Mouse (Mus musculus) midbrain, postnatal 0 days (tissue): ENCODE measurements at regions not wholly inside any gene's neighbourhood (a gene's known extent, or its start where the extent isn't known, plus 50 kb on each side); places are given as distances from the start of the nearest gene placed in this dataset.
A peak's percentile ranks its signal among the peaks of the same experiment; 100 is the strongest.

Experiments used
- ATAC-seq: fragments of 200-750 bp; cut with Nextera tagmentation; 2 replicates; pipeline ENCODE4 v1.8.0; 2017; ENCODE audit warnings: moderate number of reproducible peaks, mild to moderate bottlenecking, moderate TSS enrichment, moderate library complexity; ENCODE audit not compliant: low FRiP score
- DNase-seq: peaks from one replicate; pipeline ENCODE4 v3.0.0-alpha.2; 2015; ENCODE audit warnings: low spot score
- H3K27ac ChIP-seq: fragments of 300-500 bp; sonication (generic); 2 replicates; pipeline ENCODE4 v1.5.1; 2014; ENCODE audit warnings: low read depth, mild to moderate bottlenecking, low read length, mixed read lengths
- H3K27me3 ChIP-seq: fragments of 300-500 bp; sonication (generic); 2 replicates; pipeline ENCODE4 v1.6.1; 2014; ENCODE audit warnings: low read length, control low read depth, mixed read lengths; ENCODE audit not compliant: insufficient read depth
- H3K36me3 ChIP-seq: fragments of 300-500 bp; sonication (generic); 2 replicates; pipeline ENCODE4 v1.6.1; 2014; ENCODE audit warnings: low read length, control low read depth, mixed read lengths; ENCODE audit not compliant: insufficient read depth
- H3K4me1 ChIP-seq: fragments of 300-500 bp; sonication (generic); 2 replicates; pipeline ENCODE4 v1.6.1; 2014; ENCODE audit warnings: mild to moderate bottlenecking, control low read depth, antibody characterized with exemption, low read length, mixed read lengths; ENCODE audit not compliant: insufficient read depth
- H3K4me2 ChIP-seq: fragments of 300-500 bp; sonication (generic); 2 replicates; pipeline ENCODE4 v1.6.1; 2014; ENCODE audit warnings: low read depth, mild to moderate bottlenecking, low read length, mixed read lengths; ENCODE audit not compliant: poor library complexity, severe bottlenecking
- H3K4me3 ChIP-seq: fragments of 300-500 bp; sonication (generic); 2 replicates; pipeline ENCODE4 v1.5.1; 2014; ENCODE audit warnings: low read depth, mild to moderate bottlenecking, low read length, moderate library complexity
- H3K9ac ChIP-seq: fragments of 300-500 bp; sonication (generic); replicated peaks from 2 replicates; pipeline ENCODE4 v1.6.1; 2014; ENCODE audit warnings: mild to moderate bottlenecking, low read length, moderate library complexity, mixed read lengths; ENCODE audit not compliant: poor library complexity, severe bottlenecking
- H3K9me3 ChIP-seq: fragments of 300-500 bp; sonication (generic); 2 replicates; pipeline ENCODE4 v1.6.1; 2016; ENCODE audit warnings: low read length, control low read depth
- CTCF ChIP-seq: IDR thresholded peaks from 2 replicates; pipeline ENCODE4 v1.5.1; 2016; ENCODE audit warnings: antibody characterized with exemption, mild to moderate bottlenecking
- WGBS: fragments of 180-500 bp; shearing (Covaris S2); extraction: QIAGEN DNeasy Blood & Tissue Kit; methylation state at CpG from one replicate; pipeline ENCODE4 v1.1.7; 2014; 5-methylcytosine and 5-hydroxymethylcytosine counted together

GRCm38 (mm10) chr7:72703652-72704341 is 397.4 kb upstream of the Mctp2 start:
- 87% methylated on average over 5 of the region's 5 CpGs for WGBS
- H3K4me1 ChIP-seq: no peaks in the 10 kb centered on the region
- no peak overlapping the region for H3K4me3 ChIP-seq
- DNase-seq (no peak), ATAC-seq (no peak)
- H3K9me3 ChIP-seq: no peaks in the 10 kb centered on the region
- H3K27me3 ChIP-seq: no peaks in the 10 kb centered on the region
- H3K9ac ChIP-seq: no peak overlapping the region
- TF ChIP-seq CTCF: no peak
- H3K27ac ChIP-seq: no peak overlapping the region
- H3K4me2 ChIP-seq: no peak overlapping the region
- H3K36me3 ChIP-seq: no peaks in the 10 kb centered on the region

DNA sequence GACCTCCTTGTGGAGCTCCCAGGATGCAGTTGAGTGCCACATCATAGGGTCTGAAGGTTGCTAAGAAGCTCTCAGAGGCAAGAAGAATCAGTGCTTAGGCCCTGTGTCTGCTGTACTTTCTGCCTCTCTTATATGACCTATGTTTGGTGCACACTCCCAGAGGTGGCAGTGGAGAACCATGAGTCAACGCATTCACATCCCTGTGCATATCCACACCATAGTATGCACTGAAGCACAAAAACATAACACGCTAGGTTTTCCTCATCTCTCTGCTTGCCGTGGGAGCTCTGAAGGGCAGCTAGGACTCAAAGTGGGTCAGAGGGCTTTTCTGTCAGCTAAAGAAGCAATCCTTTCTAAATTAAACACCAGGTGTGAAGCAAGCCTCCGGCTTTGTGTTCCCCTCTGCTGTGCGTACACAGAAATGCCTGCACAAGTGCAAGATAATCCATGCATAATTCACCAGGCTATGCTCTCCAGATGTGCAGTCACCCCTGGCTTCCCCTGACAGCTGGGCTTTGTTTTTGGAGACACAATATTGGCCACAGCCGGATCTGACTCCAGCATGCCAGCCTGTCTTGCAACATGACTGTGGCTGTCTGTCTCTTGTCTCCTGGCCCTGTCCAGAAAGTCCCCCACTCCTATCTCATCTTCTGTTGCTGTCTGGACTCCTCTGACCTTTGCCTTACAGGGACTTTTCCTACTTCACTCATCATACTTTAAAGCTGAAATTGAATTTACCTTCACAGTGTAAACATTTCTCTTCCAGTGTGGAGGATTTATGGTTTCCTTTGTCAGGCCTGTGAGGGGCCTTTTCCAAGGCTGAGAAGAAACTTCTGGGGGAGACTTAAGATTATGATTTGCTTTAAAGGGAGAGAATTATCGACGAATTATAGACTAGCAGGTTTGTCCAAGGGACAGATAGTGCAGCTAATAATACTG is 405.1 kb upstream of the Mctp2 start:
- no peak overlapping the region for H3K4me3 ChIP-seq
- H3K4me2 ChIP-seq: no peak overlapping the region
- no peak overlapping the region for H3K9ac ChIP-seq
- no peaks in the 10 kb centered on the region for H3K27me3 ChIP-seq
- WGBS: 54% methylated on average over 8 of the region's 8 CpGs
- no peaks in the 10 kb centered on the region for H3K4me1 ChIP-seq
- no peaks in the 10 kb centered on the region for H3K9me3 ChIP-seq
- no peaks in the 10 kb centered on the region for H3K36me3 ChIP-seq
- no peak for ATAC-seq
- peak; percentile 23; the same call in 1 of the 2 replicates for TF ChIP-seq CTCF
- H3K27ac ChIP-seq: no peak overlapping the region
- no peak for DNase-seq

- no peak for TF ChIP-seq CTCF
- no peak for DNase-seq
- Histone ChIP-seq H3K4me2 (no peak overlapping the region), H3K9ac (no peak overlapping the region), H3K36me3 (no peaks in the 10 kb centered on the region), H3K4me3 (no peak overlapping the region), H3K27ac (no peak overlapping the region), H3K4me1 (no peaks in the 10 kb centered on the region), H3K9me3 (no peaks in the 10 kb centered on the region), H3K27me3 (no peaks in the 10 kb centered on the region)
- ATAC-seq: no peak
- WGBS: 79% methylated on average over 5 of the region's 5 CpGs
Measured at GRCm38 (mm10) chr7:72715401-72715800, 409.0 kb upstream of the Mctp2 start.

- no peak overlapping the region for H3K27ac ChIP-seq
- ATAC-seq (no peak), DNase-seq (no peak)
- WGBS: 79% methylated on average over 1 of the region's 1 CpGs
- H3K4me3 ChIP-seq: no peak overlapping the region
- H3K4me1 ChIP-seq: no peaks in the 10 kb centered on the region
- H3K9me3 ChIP-seq: no peaks in the 10 kb centered on the region
- TF ChIP-seq CTCF: no peak
- H3K27me3 ChIP-seq: no peaks in the 10 kb centered on the region
- H3K4me2 ChIP-seq: no peak overlapping the region
- no peaks in the 10 kb centered on the region for H3K36me3 ChIP-seq
- no peak overlapping the region for H3K9ac ChIP-seq
Measured at GRCm38 (mm10) chr7:72716051-72716450, 409.6 kb upstream of the Mctp2 start.

DNA sequence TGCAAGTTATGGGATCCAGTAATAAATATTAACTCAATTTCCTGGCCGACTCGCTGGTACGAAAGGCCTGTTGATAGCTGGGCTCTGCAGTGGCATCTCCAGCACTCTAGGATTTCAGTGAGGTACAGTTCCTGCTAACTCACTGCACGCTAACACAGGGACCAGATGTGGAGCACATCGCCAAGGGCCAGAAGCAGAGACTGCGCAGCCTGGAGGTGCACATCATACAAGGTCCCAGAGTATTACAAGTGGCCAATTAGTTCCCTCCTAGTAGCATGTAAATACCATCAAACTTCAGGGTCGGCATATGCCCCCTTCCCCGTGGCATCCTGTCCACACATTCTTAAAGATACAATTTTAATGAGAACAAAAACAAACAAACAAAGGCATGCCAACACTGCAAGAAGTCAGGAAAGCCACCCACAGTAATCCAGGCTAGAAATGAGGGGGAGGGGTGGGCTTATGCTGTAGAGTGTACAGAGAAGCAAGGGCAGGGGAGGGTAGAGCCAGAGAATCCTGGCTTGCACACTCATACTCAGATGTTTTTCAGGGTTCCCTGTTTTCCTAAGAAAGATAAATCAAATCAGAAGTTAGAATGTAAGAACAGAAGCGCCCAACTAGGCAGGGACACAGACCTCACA is 419.9 kb upstream of the Mctp2 start:
- Histone ChIP-seq H3K4me2 (no peak overlapping the region), H3K36me3 (no peaks in the 10 kb centered on the region), H3K9me3 (no peaks in the 10 kb centered on the region), H3K4me1 (no peaks in the 10 kb centered on the region), H3K27ac (no peak overlapping the region), H3K4me3 (no peak overlapping the region), H3K27me3 (no peaks in the 10 kb centered on the region), H3K9ac (no peak overlapping the region)
- no peak for ATAC-seq
- 77% methylated on average over 9 of the region's 9 CpGs for WGBS
- DNase-seq: no peak
- TF ChIP-seq CTCF: no peak

GRCm38 (mm10) chr7:72737792-72738191 is 431.4 kb upstream of the Mctp2 start:
- H3K36me3 ChIP-seq: no peaks in the 10 kb centered on the region
- no peaks in the 10 kb centered on the region for H3K27me3 ChIP-seq
- H3K27ac ChIP-seq: 0 out of 2 replicates have a peak overlapping the region, but pooled peaks have one; percentile 3
- ATAC-seq (no peak), DNase-seq (no peak)
- TF ChIP-seq CTCF: peak; percentile 33; the same call in 1 of the 2 replicates
- H3K4me2 ChIP-seq: no peak overlapping the region
- no peak overlapping the region for H3K9ac ChIP-seq
- 0 out of 2 replicates have a peak, but pooled peaks cover 4% of the 10 kb centered on the region for H3K4me1 ChIP-seq
- H3K9me3 ChIP-seq: no peaks in the 10 kb centered on the region
- 30% methylated on average over 8 of the region's 8 CpGs for WGBS
- no peak overlapping the region for H3K4me3 ChIP-seq
